ENCODE assay signal across 8 mouse cellular contexts in genomic region chr9:44361190-44361917, GRCm38 (mm10). TPM values are rescaled to one million over a fixed set of nuclear protein-coding genes. Genes with fewer than 3 reads are reported as not detected.
DNase-seq lines count a peak whose midpoint lies in the region; ATAC-seq lines count a peak whose summit lies in the region.

Gene Vps11 (minus strand): TSS chr9:44361670.

- H3K4me2 ChIP-seq in heart, embryonic 13.5 days = peak within 1 kb of the TSS; percentile 76
- H3K4me2 ChIP-seq in liver, embryonic 12.5 days = peak within 1 kb of the TSS; percentile 83
- peak within 1 kb of the TSS; percentile 68 for H3K4me2 ChIP-seq in stomach, embryonic 15.5 days

- no peaks in the 10 kb centered on the region for H3K9me3 ChIP-seq in heart, embryonic 13.5 days
- H3K9me3 ChIP-seq in liver, embryonic 12.5 days (replicated peaks) = no peaks in the 10 kb centered on the region
- no peaks in the 10 kb centered on the region for H3K9me3 ChIP-seq in stomach, embryonic 15.5 days

- H3K27me3 ChIP-seq in heart, embryonic 13.5 days (replicated peaks) = no peaks in the 10 kb centered on the region
- no peaks in the 10 kb centered on the region for H3K27me3 ChIP-seq in liver, embryonic 12.5 days (replicated peaks)
- no peaks in the 10 kb centered on the region for H3K27me3 ChIP-seq in stomach, embryonic 15.5 days (replicated peaks)

- WGBS in heart, embryonic 13.5 days = under 1% methylated on average over 44 of the region's 44 CpGs
- under 1% methylated on average over 44 of the region's 44 CpGs for WGBS in liver, embryonic 12.5 days (ENCODE audit: insufficient replicate concordance)
- 1% methylated on average over 44 of the region's 44 CpGs for WGBS in stomach, embryonic 15.5 days

- peak; percentile 84 for ATAC-seq in heart, embryonic 13.5 days (ENCODE audit: extremely low read depth, insufficient number of reproducible peaks, low FRiP score, low TSS enrichment)
- ATAC-seq in liver, embryonic 12.5 days = peak; percentile 90
- peak; percentile 90 for ATAC-seq in stomach, embryonic 15.5 days (ENCODE audit: insufficient read depth, low FRiP score, low read depth)

- H3K4me1 ChIP-seq in brown adipose tissue, adult 24 weeks (ENCODE audit: control insufficient read depth, insufficient read depth, insufficient read length, low read length) = peaks cover 2% of the 10 kb centered on the region; the same call in 1 of the 2 replicates
- H3K4me1 ChIP-seq in heart, embryonic 13.5 days = peaks cover 7% of the 10 kb centered on the region
- H3K4me1 ChIP-seq in liver, embryonic 12.5 days = peaks cover 20% of the 10 kb centered on the region
- peaks cover 7% of the 10 kb centered on the region; the same call in 1 of the 2 replicates for H3K4me1 ChIP-seq in stomach, embryonic 15.5 days

- H3K4me3 ChIP-seq in brown adipose tissue, adult 24 weeks (ENCODE audit: insufficient read depth, low read depth, low read length) = peak within 1 kb of the TSS; percentile 79
- peak within 1 kb of the TSS; percentile 97 for H3K4me3 ChIP-seq in heart, embryonic 13.5 days
- peak within 1 kb of the TSS; percentile 92 for H3K4me3 ChIP-seq in liver, embryonic 12.5 days
- peak within 1 kb of the TSS; percentile 94 for H3K4me3 ChIP-seq in stomach, embryonic 15.5 days (replicated peaks)

- peak within 1 kb of the TSS; percentile 94 for H3K9ac ChIP-seq in heart, embryonic 13.5 days
- H3K9ac ChIP-seq in liver, embryonic 12.5 days = peak within 1 kb of the TSS; percentile 84
- peak within 1 kb of the TSS; percentile 84 for H3K9ac ChIP-seq in stomach, embryonic 15.5 days

- peaks cover 34% of the 10 kb centered on the region for H3K36me3 ChIP-seq in heart, embryonic 13.5 days
- peaks cover 34% of the 10 kb centered on the region for H3K36me3 ChIP-seq in liver, embryonic 12.5 days
- H3K36me3 ChIP-seq in stomach, embryonic 15.5 days = peaks cover 20% of the 10 kb centered on the region

- DNase-seq in CD4-positive, CD25-positive, alpha-beta regulatory T cell, adult 2 months (ENCODE audit: low read depth, low spot score) = peak; percentile 99
- peak; percentile 54 for DNase-seq in fat pad, adult 2 months (ENCODE audit: extremely low read depth, low read depth, low spot score)
- peak; percentile 97 for DNase-seq in kidney, postnatal 10 days
- peak; percentile 95 to 97 for DNase-seq in natural killer cell, adult 2 months (ENCODE audit: low spot score in 2 of 2)

- H3K27ac ChIP-seq in brown adipose tissue, adult 24 weeks (replicated peaks; ENCODE audit: low read depth, low read length) = peak within 1 kb of the TSS; percentile 62
- peak within 1 kb of the TSS; percentile 84 for H3K27ac ChIP-seq in heart, embryonic 13.5 days (replicated peaks)
- peak within 1 kb of the TSS; percentile 87 for H3K27ac ChIP-seq in liver, embryonic 12.5 days
- peak within 1 kb of the TSS; percentile 74 for H3K27ac ChIP-seq in stomach, embryonic 15.5 days

RNA-seq across cellular contexts. Expression of gene Vps11, which starts in this region (rescaled TPM):
- polyA plus RNA-seq in brown adipose tissue, adult 24 weeks (2012; ENCODE audit: insufficient read depth, insufficient read length, missing spikeins) = 19.2 and 25.3 TPM in 2 replicates
- 20.0 and 21.1 TPM in 2 replicates for polyA plus RNA-seq in heart, embryonic 13.5 days (2015; fragmentation: Nextera tagmentation; extraction: Ambion mirVana)
- 17.0 and 19.0 TPM in 2 replicates for polyA plus RNA-seq in liver, embryonic 12.5 days (2016; fragmentation: Nextera tagmentation; extraction: Ambion mirVana)
- 25.8 and 26.4 TPM in 2 replicates for polyA plus RNA-seq in stomach, embryonic 15.5 days (2015; fragmentation: Nextera tagmentation; extraction: Ambion mirVana)

Comparison
In these comparisons a context has a peak if more than half of its experiments do, and no peak if none do; other contexts are left out.
1. Peak in every context shown above with its lines: DNase-seq, ATAC-seq, H3K4me3 ChIP-seq and H3K27ac ChIP-seq.